Mouse (Mus musculus): ENCODE measurements around the gene Rpl7l1. TPM values are rescaled to one million over a fixed set of nuclear protein-coding genes. Genes with fewer than 3 reads are reported as not detected.
A peak's percentile ranks its signal among the peaks of the same experiment; 100 is the strongest.
"Not testable (repeated sequence)": the region's sequence is repeated elsewhere in the genome, so short reads cannot be mapped to it uniquely, and the experiment has no call there.

The Rpl7l1 gene
- polyA plus RNA-seq, 1 experiment from 2014 or later, result 139 TPM

DNA sequence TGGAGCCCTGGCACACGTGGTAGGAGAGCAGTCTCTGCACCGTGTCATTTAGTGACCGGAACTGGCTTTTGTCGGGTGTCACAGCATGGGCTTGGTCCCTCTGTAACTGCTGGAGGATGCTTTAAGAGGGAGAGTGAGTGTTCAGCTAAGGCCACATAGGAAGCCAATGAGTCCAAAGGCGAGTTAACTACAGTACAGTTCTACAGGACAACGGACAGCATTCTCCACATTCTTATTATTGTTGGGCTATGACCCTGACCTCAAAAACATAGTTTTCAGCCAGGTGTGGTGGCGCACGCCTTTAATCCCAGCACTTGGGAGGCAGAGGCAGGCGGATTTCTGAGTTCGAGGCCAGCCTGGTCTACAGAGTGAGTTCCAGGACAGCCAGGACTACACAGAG, 25.9 kb upstream of the Rpl7l1 start:
- Histone ChIP-seq H3K27me3 (replicated peaks) (no peaks in the 10 kb centered on the region), H3K36me3 (peaks cover 53% of the 10 kb centered on the region), H3K4me1 (no peaks in the 10 kb centered on the region), H3K4me2 (replicated peaks) (no peak overlapping the region), H3K9me3 (no peaks in the 10 kb centered on the region), H3K4me3 (no peak overlapping the region), H3K9ac (no peak overlapping the region), H3K27ac (no peak overlapping the region)
- WGBS, result 91% methylated on average over 10 of the region's 10 CpGs
- no peak for ATAC-seq (ENCODE audit: low FRiP score, low read depth)

DNA sequence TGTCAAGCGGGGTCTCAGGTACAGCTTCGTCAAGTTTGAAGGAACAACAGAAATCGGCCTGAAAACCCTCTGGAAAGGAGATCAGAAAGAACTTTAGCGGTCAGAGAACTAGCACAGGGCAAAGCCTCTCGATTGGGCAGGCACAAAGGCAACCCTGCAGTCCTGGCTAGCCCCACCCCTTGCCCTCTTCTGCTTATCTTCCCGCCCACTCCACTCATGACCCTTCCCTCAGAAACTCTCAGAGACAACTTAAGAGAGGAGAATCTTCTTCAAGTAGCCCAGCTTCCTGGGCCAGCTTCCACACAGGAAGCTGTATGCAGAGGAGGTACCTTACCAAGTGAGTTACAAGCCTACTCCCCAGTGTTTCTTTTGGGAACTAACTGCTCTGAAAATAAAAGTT, 19.3 kb upstream of the Rpl7l1 start:
- no peaks in the 10 kb centered on the region for H3K9me3 ChIP-seq
- H3K4me3 ChIP-seq, result no peak overlapping the region
- H3K4me2 ChIP-seq (replicated peaks), result no peak overlapping the region
- H3K27ac ChIP-seq, result no peak overlapping the region
- H3K9ac ChIP-seq, result no peak overlapping the region
- no peaks in the 10 kb centered on the region for H3K27me3 ChIP-seq (replicated peaks)
- H3K36me3 ChIP-seq, result peaks cover 53% of the 10 kb centered on the region
- no peak for ATAC-seq (ENCODE audit: low FRiP score, low read depth)
- H3K4me1 ChIP-seq, result no peaks in the 10 kb centered on the region
- WGBS, result 93% methylated on average over 6 of the region's 6 CpGs

DNA sequence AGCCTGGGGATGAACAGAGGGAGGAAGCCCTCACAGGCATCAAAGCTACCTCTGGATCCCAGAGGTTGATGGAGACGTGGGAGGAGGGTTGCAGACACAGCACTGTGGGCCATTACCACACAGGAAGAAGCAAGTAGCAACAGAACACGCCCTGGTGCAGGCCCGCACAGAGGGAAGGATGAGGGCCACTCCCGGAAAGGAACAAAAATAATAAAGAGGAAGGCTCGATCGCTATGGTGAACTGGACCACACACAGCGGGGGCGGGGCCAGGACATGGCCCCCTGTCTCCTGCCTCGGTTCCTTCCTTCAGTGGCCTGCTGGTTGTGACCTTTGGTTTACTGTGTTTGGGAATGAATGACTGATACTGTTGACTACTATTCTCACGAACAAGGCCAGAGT, 17.2 kb upstream of the Rpl7l1 start:
- no peak overlapping the region for H3K9ac ChIP-seq
- H3K9me3 ChIP-seq, result no peaks in the 10 kb centered on the region
- no peaks in the 10 kb centered on the region for H3K27me3 ChIP-seq (replicated peaks)
- H3K4me3 ChIP-seq, result no peak overlapping the region
- no peak overlapping the region for H3K4me2 ChIP-seq (replicated peaks)
- H3K27ac ChIP-seq, result no peak overlapping the region
- no peak for ATAC-seq (ENCODE audit: low FRiP score, low read depth)
- peaks cover 40% of the 10 kb centered on the region for H3K36me3 ChIP-seq
- 81% methylated on average over 10 of the region's 10 CpGs for WGBS
- H3K4me1 ChIP-seq, result no peaks in the 10 kb centered on the region

DNA sequence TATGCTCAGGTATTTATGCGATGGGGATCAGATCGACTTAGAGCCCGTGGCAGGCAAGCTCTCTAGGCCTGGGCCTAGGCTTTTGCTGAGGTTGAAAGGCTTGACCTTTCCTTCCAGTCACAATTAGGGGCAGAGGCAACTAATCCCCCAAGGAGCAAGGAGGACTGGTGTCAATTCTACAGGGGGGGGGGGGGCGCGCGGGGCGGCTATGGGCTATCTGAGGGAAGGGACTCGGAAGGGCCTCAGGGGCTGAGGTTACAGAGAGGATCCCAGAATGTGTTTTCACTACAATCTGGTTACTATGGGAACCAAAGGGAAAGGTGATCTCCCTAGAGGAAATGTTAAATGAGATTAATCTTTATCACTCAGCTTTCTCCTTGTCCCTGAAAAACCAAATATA, 14.9 kb upstream of the Rpl7l1 start:
- H3K9me3 ChIP-seq, result no peaks in the 10 kb centered on the region
- H3K4me1 ChIP-seq, result no peaks in the 10 kb centered on the region
- H3K27me3 ChIP-seq (replicated peaks), result no peaks in the 10 kb centered on the region
- no peak overlapping the region for H3K4me2 ChIP-seq (replicated peaks)
- H3K36me3 ChIP-seq, result peaks cover 37% of the 10 kb centered on the region
- H3K27ac ChIP-seq, result no peak overlapping the region
- no peak overlapping the region for H3K9ac ChIP-seq
- no peak overlapping the region for H3K4me3 ChIP-seq
- 60% methylated on average over 8 of the region's 8 CpGs for WGBS
- ATAC-seq (ENCODE audit: low FRiP score, low read depth), result no peak

DNA sequence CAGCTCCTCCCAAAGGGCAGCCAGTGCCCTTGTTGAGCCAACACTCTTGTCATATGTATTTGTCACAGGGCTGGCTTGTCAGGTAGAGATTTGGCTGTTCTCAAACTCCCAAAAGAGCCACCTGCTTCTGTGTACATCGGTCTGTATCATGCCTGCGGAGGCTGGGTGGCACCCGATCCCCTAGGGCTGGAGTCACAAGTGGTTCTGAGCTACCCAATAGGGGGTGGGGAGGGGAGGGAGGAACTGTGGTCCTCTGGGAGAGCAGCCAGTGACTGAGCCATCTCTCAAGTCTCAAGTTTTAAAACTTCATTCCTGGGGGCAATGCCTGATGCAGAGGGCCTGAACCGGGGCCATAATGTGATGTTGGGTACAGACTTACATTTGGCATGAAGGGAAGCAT, 14.3 kb upstream of the Rpl7l1 start:
- no peak overlapping the region for H3K27ac ChIP-seq
- H3K27me3 ChIP-seq (replicated peaks), result no peaks in the 10 kb centered on the region
- H3K36me3 ChIP-seq, result peaks cover 31% of the 10 kb centered on the region
- H3K4me2 ChIP-seq (replicated peaks), result no peak overlapping the region
- H3K4me3 ChIP-seq, result no peak overlapping the region
- no peak overlapping the region for H3K9ac ChIP-seq
- H3K4me1 ChIP-seq, result no peaks in the 10 kb centered on the region
- no peaks in the 10 kb centered on the region for H3K9me3 ChIP-seq
- WGBS, result 94% methylated on average over 4 of the region's 4 CpGs
- no peak for ATAC-seq (ENCODE audit: low FRiP score, low read depth)

DNA sequence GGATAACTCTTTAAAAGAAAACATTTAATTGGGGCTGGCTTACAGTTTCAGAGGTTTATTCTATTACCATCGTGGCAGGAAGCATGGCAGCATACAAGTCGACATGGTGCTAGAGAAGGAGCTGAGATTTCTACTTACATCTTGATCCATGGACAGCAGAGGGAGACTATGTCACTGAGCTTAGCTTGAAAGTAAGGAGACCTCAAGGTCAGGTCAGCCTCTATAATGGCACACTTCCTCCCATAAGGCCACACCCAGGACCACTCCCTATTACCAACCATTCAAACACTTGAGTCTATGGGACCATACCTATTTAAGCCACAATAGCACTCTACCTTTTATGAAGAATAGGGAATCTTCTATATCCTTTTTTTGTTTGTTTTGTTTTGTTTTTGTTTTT, 10.5 kb upstream of the Rpl7l1 start:
- H3K27ac ChIP-seq, result no peak overlapping the region
- H3K9me3 ChIP-seq, result no peaks in the 10 kb centered on the region
- WGBS, result 85% methylated on average over 2 of the region's 2 CpGs
- H3K9ac ChIP-seq, result no peak overlapping the region
- no peaks in the 10 kb centered on the region for H3K4me1 ChIP-seq
- H3K27me3 ChIP-seq (replicated peaks), result no peaks in the 10 kb centered on the region
- no peak overlapping the region for H3K4me3 ChIP-seq
- no peak overlapping the region for H3K4me2 ChIP-seq (replicated peaks)
- H3K36me3 ChIP-seq, result no peaks in the 10 kb centered on the region
- no peak for ATAC-seq (ENCODE audit: low FRiP score, low read depth)

DNA sequence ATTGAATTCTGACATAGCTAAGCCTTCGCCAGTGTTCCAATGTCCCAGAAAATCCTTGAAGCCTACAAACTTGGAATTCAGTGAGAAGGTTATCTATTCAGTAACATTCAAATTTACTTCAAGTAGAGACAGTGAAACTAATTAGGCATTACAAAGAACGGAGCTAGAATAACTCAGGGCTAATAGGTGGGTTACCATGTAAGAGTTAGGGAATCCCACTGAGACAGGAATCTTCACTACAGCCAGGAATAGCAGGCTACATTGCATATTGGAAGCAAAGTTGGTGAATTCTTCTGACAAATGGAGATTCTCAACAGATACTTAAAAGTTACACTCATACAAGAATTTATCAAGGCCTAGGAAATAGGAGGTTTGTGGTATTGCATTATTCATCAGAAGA, 5.5 kb upstream of the Rpl7l1 start:
- 59% methylated on average over 2 of the region's 2 CpGs for whole genome bisulfite sequencing
- H3K9me3 ChIP-seq; H3K27me3 ChIP-seq (replicated peaks); ATAC-seq (ENCODE audit: low FRiP score, low read depth); H3K36me3 ChIP-seq; H3K4me3 ChIP-seq; H3K27ac ChIP-seq; H3K4me1 ChIP-seq; H3K4me2 ChIP-seq (replicated peaks); H3K9ac ChIP-seq: not testable (repeated sequence)

DNA sequence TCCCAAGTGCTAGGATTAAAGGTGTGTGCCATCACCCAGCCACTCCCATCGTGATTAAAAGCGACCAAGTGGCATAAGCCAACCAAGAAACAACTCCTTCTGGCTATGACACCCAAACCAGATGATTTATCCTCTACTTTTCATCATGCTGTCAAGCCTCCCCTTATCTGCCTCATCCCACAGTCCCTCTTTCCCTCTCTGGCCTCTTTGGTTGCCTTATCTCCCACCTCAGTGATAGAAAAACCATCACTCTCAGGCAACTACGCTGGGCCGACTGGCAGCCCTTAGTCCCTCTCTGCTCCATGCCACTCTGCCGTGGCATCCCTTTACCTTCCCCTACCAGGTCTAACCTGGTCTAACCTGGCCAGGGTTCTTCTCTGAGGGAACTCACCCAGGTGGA, 4.5 kb upstream of the Rpl7l1 start:
- Histone ChIP-seq H3K9me3 (no peaks in the 10 kb centered on the region), H3K4me2 (replicated peaks) (no peak overlapping the region), H3K27me3 (replicated peaks) (no peaks in the 10 kb centered on the region), H3K27ac (no peak overlapping the region), H3K4me1 (no peaks in the 10 kb centered on the region), H3K36me3 (no peaks in the 10 kb centered on the region), H3K4me3 (no peak overlapping the region), H3K9ac (no peak overlapping the region)
- WGBS, result 93% methylated on average over 5 of the region's 5 CpGs
- ATAC-seq (ENCODE audit: low FRiP score, low read depth), result no peak

DNA sequence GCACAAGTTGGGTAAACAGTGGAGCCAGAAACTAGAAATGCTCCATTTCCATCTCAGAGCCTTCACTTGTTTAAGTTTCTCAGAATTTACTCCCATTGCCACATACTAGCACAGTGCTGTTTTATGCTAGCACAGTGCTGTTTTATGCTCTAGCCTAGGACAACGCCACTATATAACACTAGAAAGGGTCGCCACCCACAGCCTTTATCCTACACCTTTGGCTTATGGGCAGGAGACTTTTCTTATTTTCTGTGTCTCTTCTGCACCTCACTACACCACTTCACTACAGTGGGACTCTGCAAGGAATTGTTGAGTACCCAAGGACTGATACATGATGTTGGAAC, 722 bp upstream of the Rpl7l1 start:
- Histone ChIP-seq H3K36me3 (peaks cover 23% of the 10 kb centered on the region), H3K9ac (no peak overlapping the region), H3K27me3 (replicated peaks) (no peaks in the 10 kb centered on the region), H3K4me3 (peak overlapping the region; percentile 62), H3K4me1 (peaks cover 7% of the 10 kb centered on the region), H3K4me2 (replicated peaks) (peak overlapping the region; percentile 63), H3K27ac (no peak overlapping the region), H3K9me3 (no peaks in the 10 kb centered on the region)
- 77% methylated on average over 2 of the region's 2 CpGs for WGBS
- peak; percentile 8; the same call in 1 of the 2 replicates for ATAC-seq (ENCODE audit: low FRiP score, low read depth)

DNA sequence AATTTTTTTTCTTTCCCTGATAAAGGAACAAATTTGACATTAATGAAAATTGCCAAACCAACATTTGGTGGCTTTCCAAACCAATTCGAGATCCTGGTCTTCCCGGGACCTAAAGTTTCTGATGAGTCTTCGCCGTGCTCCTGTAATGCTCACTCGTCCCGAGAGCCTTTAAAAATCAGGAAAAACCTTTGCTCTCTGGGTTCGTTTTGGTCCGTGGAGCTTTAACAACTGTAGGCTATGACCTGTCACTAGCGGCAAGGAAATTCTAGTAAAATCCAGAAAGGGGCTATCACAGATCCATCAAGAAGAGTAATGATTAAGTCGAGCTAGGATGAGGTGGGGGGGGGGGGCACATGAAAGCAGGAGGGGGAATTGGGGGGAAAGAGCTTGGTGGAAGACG, 596 bp downstream of the Rpl7l1 start:
- peaks cover 7% of the 10 kb centered on the region for H3K4me1 ChIP-seq
- no peaks in the 10 kb centered on the region for H3K27me3 ChIP-seq (replicated peaks)
- 6% methylated on average over 11 of the region's 11 CpGs for WGBS
- H3K4me3 ChIP-seq, result peak overlapping the region; percentile 62
- H3K27ac ChIP-seq, result peak overlapping the region; percentile 69; the same call in 1 of the 2 replicates
- H3K36me3 ChIP-seq, result peaks cover 35% of the 10 kb centered on the region
- ATAC-seq (ENCODE audit: low FRiP score, low read depth), result no peak; the same call in 1 of the 2 replicates
- peak overlapping the region; percentile 63 for H3K4me2 ChIP-seq (replicated peaks)
- H3K9ac ChIP-seq, result peak overlapping the region; percentile 78
- no peaks in the 10 kb centered on the region for H3K9me3 ChIP-seq

DNA sequence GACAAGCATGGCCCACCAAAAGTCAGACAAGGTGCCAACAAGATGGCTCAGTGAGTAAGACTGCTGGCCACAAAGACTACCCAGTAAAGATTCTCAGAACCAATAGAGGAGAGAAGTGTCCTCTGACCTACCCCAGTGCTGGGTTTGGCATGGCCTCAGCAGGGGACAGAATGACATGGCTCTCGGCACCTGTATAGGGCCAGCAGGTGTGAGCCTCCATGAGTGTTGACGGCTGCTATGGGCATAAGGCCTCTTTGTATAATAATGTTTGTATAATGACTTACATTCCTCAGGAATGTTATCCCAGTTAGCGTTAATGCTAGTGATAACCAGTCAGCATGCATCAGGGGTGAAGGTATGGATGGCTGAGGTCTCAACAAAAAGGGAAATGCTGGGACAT, 6.4 kb downstream of the Rpl7l1 start:
- no peak for ATAC-seq (ENCODE audit: low FRiP score, low read depth)
- Histone ChIP-seq H3K4me1 (peaks cover 21% of the 10 kb centered on the region), H3K27ac (no peak overlapping the region), H3K4me2 (replicated peaks) (no peak overlapping the region), H3K4me3 (no peak overlapping the region), H3K9me3 (no peaks in the 10 kb centered on the region), H3K36me3 (peaks cover 60% of the 10 kb centered on the region), H3K9ac (no peak overlapping the region), H3K27me3 (replicated peaks) (no peaks in the 10 kb centered on the region)
- WGBS, result 91% methylated on average over 3 of the region's 3 CpGs

DNA sequence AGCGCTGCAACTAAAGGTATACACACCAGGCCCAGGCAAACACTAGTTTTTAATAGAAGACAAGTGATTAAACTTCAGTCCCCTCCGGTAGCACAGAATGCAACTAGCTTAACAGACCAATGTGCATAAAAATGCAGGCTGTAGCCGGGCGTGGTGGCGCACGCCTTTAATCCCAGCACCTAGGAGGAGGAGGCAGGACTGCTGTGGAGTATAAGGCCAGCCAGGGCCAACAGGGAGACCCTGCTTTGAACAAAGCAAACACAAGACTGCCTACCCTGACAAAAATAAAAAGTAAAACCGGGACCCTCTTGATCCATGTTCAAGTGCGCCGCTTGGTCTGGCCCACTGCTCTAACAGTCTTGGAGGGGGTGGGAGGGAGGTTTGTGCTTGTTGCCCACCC, 7.4 kb downstream of the Rpl7l1 start:
- no peak overlapping the region for H3K4me2 ChIP-seq (replicated peaks)
- no peaks in the 10 kb centered on the region for H3K27me3 ChIP-seq (replicated peaks)
- peaks cover 54% of the 10 kb centered on the region for H3K36me3 ChIP-seq
- H3K9me3 ChIP-seq, result no peaks in the 10 kb centered on the region
- peaks cover 19% of the 10 kb centered on the region for H3K4me1 ChIP-seq
- H3K27ac ChIP-seq, result no peak overlapping the region
- no peak overlapping the region for H3K4me3 ChIP-seq
- ATAC-seq (ENCODE audit: low FRiP score, low read depth), result no peak
- 95% methylated on average over 9 of the region's 9 CpGs for WGBS
- no peak overlapping the region for H3K9ac ChIP-seq

DNA sequence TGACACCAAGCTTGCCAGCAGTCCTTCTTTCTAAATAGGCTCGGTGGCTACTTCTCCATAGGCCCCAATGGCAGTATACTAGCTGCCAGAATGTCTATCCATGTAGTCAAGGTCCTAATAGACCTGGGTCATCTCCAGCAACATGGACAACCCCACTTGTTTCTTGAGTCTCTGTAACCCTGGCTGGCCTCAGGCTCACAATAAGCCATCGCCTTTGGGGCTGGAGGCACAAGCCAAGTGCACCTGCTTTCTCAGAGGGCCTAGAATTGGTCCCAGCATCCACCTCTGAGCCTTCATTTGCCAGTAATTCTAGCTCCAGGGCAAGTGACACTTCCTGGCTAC, 8.4 kb downstream of the Rpl7l1 start:
- WGBS, result 40% methylated on average over 2 of the region's 2 CpGs
- Histone ChIP-seq H3K4me2 (replicated peaks) (peak overlapping the region; percentile 86), H3K4me1 (peaks cover 19% of the 10 kb centered on the region), H3K4me3 (no peak overlapping the region), H3K9me3 (no peaks in the 10 kb centered on the region), H3K27me3 (replicated peaks) (no peaks in the 10 kb centered on the region), H3K27ac (no peak overlapping the region), H3K36me3 (peaks cover 46% of the 10 kb centered on the region), H3K9ac (0 out of 2 replicates have a peak overlapping the region, but pooled peaks have one; percentile 13)
- no peak for ATAC-seq (ENCODE audit: low FRiP score, low read depth)
